Mouse (Mus musculus) midbrain, embryonic 14.5 days (tissue): ENCODE results near the gene Emc9. TPM values are rescaled to one million over a fixed set of nuclear protein-coding genes. Genes with fewer than 3 reads are reported as not detected.

Experiments used
- ATAC-seq: fragments of 200-750 bp; cut with Nextera tagmentation; 2 replicates; pipeline ENCODE4 v1.8.0; 2017; ENCODE audit warnings: moderate number of reproducible peaks, moderate library complexity; ENCODE audit not compliant: low FRiP score, low TSS enrichment
- DNase-seq: peaks from one replicate; pipeline ENCODE4 v3.0.0-alpha.2; 2015
- H3K27ac ChIP-seq: fragments of 300-500 bp; sonication (generic); replicated peaks from 2 replicates; pipeline ENCODE4 v1.5.1; 2014; ENCODE audit warnings: mild to moderate bottlenecking, low read depth, low read length, moderate library complexity
- H3K27me3 ChIP-seq: fragments of 300-500 bp; sonication (generic); 2 replicates; pipeline ENCODE4 v1.6.1; 2014; ENCODE audit warnings: low read length, control low read depth, mixed read lengths; ENCODE audit not compliant: control insufficient read depth, insufficient read depth
- H3K36me3 ChIP-seq: fragments of 300-500 bp; sonication (generic); 2 replicates; pipeline ENCODE4 v1.6.1; 2014; ENCODE audit warnings: low read length, control low read depth; ENCODE audit not compliant: control insufficient read depth, insufficient read depth
- H3K4me1 ChIP-seq: fragments of 300-500 bp; sonication (generic); 2 replicates; pipeline ENCODE4 v1.6.1; 2014; ENCODE audit warnings: mild to moderate bottlenecking, antibody characterized with exemption, low read length, control low read depth; ENCODE audit not compliant: control insufficient read depth, insufficient read depth
- H3K4me2 ChIP-seq: fragments of 300-500 bp; sonication (generic); 2 replicates; pipeline ENCODE4 v1.6.1; 2014; ENCODE audit warnings: mild to moderate bottlenecking, low read length, moderate library complexity
- H3K4me3 ChIP-seq: fragments of 300-500 bp; sonication (generic); replicated peaks from 2 replicates; pipeline ENCODE4 v1.5.1; 2014; ENCODE audit warnings: low read depth, low read length
- H3K9ac ChIP-seq: fragments of 300-500 bp; sonication (generic); replicated peaks from 2 replicates; pipeline ENCODE4 v1.6.1; 2014; ENCODE audit warnings: mild to moderate bottlenecking, low read length, moderate library complexity
- H3K9me3 ChIP-seq: fragments of 300-500 bp; sonication (generic); 2 replicates; pipeline ENCODE4 v1.6.1; 2016; ENCODE audit warnings: low read length, control low read depth, mixed read lengths; ENCODE audit not compliant: control insufficient read depth
- WGBS: fragments of 180-500 bp; shearing (Covaris S2); extraction: QIAGEN DNeasy Blood & Tissue Kit; methylation state at CpG from one replicate; pipeline ENCODE4 v1.1.7; 2014; 5-methylcytosine and 5-hydroxymethylcytosine counted together
- polyA plus RNA-seq: library from polyadenylated mRNA; unstranded; fragments of >200 nt; fragmentation: Nextera tagmentation; extraction: Ambion mirVana; gene quantifications from 2 replicates; pipeline ENCODE4 v1.2.1, GENCODE M21; 2014

Emc9 gene
- polyA plus RNA-seq, 1 experiment from 2014 or later: 17.3 TPM

GRCm38 (mm10) chr14:55613346-55613745, 28.2 kb upstream of the Emc9 start:
- 62% methylated on average over 6 of the region's 6 CpGs for WGBS
- Histone ChIP-seq H3K9ac (no peak overlapping the region), H3K27me3 (no peaks in the 10 kb centered on the region), H3K9me3 (no peaks in the 10 kb centered on the region), H3K4me3 (no peak overlapping the region), H3K27ac (no peak overlapping the region), H3K4me2 (no peak overlapping the region), H3K4me1 (no peaks in the 10 kb centered on the region), H3K36me3 (peaks cover 26% of the 10 kb centered on the region)
- ATAC-seq: no peak
- DNase-seq: no peak

GRCm38 (mm10) chr14:55608339-55608738, 23.2 kb upstream of the Emc9 start:
- no peaks in the 10 kb centered on the region for H3K4me1 ChIP-seq
- DNase-seq (no peak), ATAC-seq (no peak)
- WGBS: 95% methylated on average over 6 of the region's 6 CpGs
- H3K9ac ChIP-seq: no peak overlapping the region
- no peak overlapping the region for H3K4me2 ChIP-seq
- no peak overlapping the region for H3K4me3 ChIP-seq
- H3K36me3 ChIP-seq: peaks cover 65% of the 10 kb centered on the region
- no peaks in the 10 kb centered on the region for H3K9me3 ChIP-seq
- H3K27ac ChIP-seq: no peak overlapping the region
- no peaks in the 10 kb centered on the region for H3K27me3 ChIP-seq

- Histone ChIP-seq H3K9me3 (no peaks in the 10 kb centered on the region), H3K36me3 (peaks cover 88% of the 10 kb centered on the region), H3K4me2 (no peak overlapping the region), H3K4me3 (no peak overlapping the region), H3K27ac (no peak overlapping the region), H3K9ac (no peak overlapping the region), H3K27me3 (no peaks in the 10 kb centered on the region), H3K4me1 (no peaks in the 10 kb centered on the region)
- ATAC-seq (no peak), DNase-seq (no peak)
- WGBS: 95% methylated on average over 16 of the region's 16 CpGs
Measured at GRCm38 (mm10) chr14:55605743-55606459, 20.8 kb upstream of the Emc9 start.

- Histone ChIP-seq H3K4me3 (no peak overlapping the region), H3K27me3 (no peaks in the 10 kb centered on the region), H3K9ac (no peak overlapping the region), H3K4me2 (no peak overlapping the region), H3K4me1 (no peaks in the 10 kb centered on the region), H3K9me3 (no peaks in the 10 kb centered on the region), H3K36me3 (peaks cover 89% of the 10 kb centered on the region), H3K27ac (no peak overlapping the region)
- no peak for DNase-seq
- no peak for ATAC-seq
- WGBS: 94% methylated on average over 11 of the region's 11 CpGs
Measured at GRCm38 (mm10) chr14:55604823-55605222, 19.7 kb upstream of the Emc9 start.

GRCm38 (mm10) chr14:55603633-55604576, 18.8 kb upstream of the Emc9 start:
- peak; percentile 87 for ATAC-seq

GRCm38 (mm10) chr14:55603271-55603632, 18.1 kb upstream of the Emc9 start, which contains the start of gene Irf9:
Gene Irf9 (plus strand): TSS chr14:55603571.
- peak within 1 kb of the TSS; percentile 36; the same call in 1 of the 2 replicates for H3K9ac ChIP-seq
- H3K4me2 ChIP-seq: peak within 1 kb of the TSS; percentile 28
- H3K9me3 ChIP-seq: no peaks in the 10 kb centered on the region
- WGBS: 87% methylated on average over 7 of the region's 7 CpGs
- DNase-seq (no peak), ATAC-seq (no peak)
- no peak within 1 kb of the TSS for H3K4me3 ChIP-seq
- peaks cover 89% of the 10 kb centered on the region for H3K36me3 ChIP-seq
- no peak within 1 kb of the TSS for H3K27ac ChIP-seq
- no peaks in the 10 kb centered on the region for H3K4me1 ChIP-seq
- no peaks in the 10 kb centered on the region for H3K27me3 ChIP-seq

More at GRCm38 (mm10) chr14:55603633-55604576, 18.8 kb upstream of the Emc9 start:
- peak; percentile 83 for DNase-seq
- Histone ChIP-seq H3K4me3 (no peak overlapping the region), H3K4me2 (peak overlapping the region; percentile 28), H3K4me1 (no peaks in the 10 kb centered on the region), H3K27me3 (no peaks in the 10 kb centered on the region), H3K36me3 (peaks cover 89% of the 10 kb centered on the region), H3K9ac (peak overlapping the region; percentile 36; the same call in 1 of the 2 replicates), H3K9me3 (no peaks in the 10 kb centered on the region), H3K27ac (no peak overlapping the region)
- WGBS: 21% methylated on average over 19 of the region's 19 CpGs

GRCm38 (mm10) chr14:55598521-55599390, 13.7 kb upstream of the Emc9 start:
- peaks cover 91% of the 10 kb centered on the region for H3K36me3 ChIP-seq
- ATAC-seq (no peak), DNase-seq (no peak)
- H3K4me1 ChIP-seq: no peaks in the 10 kb centered on the region
- no peak overlapping the region for H3K27ac ChIP-seq
- H3K9ac ChIP-seq: no peak overlapping the region
- 96% methylated on average over 21 of the region's 21 CpGs for whole genome bisulfite sequencing
- H3K27me3 ChIP-seq: no peaks in the 10 kb centered on the region
- H3K9me3 ChIP-seq: no peaks in the 10 kb centered on the region
- H3K4me3 ChIP-seq: no peak overlapping the region
- H3K4me2 ChIP-seq: no peak overlapping the region

- Histone ChIP-seq H3K27me3 (no peaks in the 10 kb centered on the region), H3K4me2 (no peak overlapping the region), H3K27ac (no peak overlapping the region), H3K4me3 (no peak overlapping the region), H3K9ac (no peak overlapping the region), H3K9me3 (no peaks in the 10 kb centered on the region), H3K36me3 (peaks cover 65% of the 10 kb centered on the region), H3K4me1 (peaks cover 11% of the 10 kb centered on the region)
- WGBS: 70% methylated on average over 13 of the region's 13 CpGs
- DNase-seq (no peak), ATAC-seq (no peak)
Measured at GRCm38 (mm10) chr14:55596036-55596690, 11.1 kb upstream of the Emc9 start.
